Mouse (Mus musculus) ES-Bruce4 (cell line): Measurements from ENCODE around the gene Hcrt. TPM values are rescaled to one million over a fixed set of nuclear protein-coding genes. Genes with fewer than 3 reads are reported as not detected.
A peak's percentile ranks its signal among the peaks of the same experiment; 100 is the strongest.

ENCODE experiments used
- H3K27ac ChIP-seq: 2 replicates; pipeline ENCODE4 v1.5.1; 2012; ENCODE audit warnings: low read length, inconsistent platforms; ENCODE audit not compliant: insufficient read depth
- H3K27me3 ChIP-seq: 2 replicates; pipeline ENCODE4 v1.6.1; 2012; ENCODE audit warnings: mild to moderate bottlenecking, low read length, inconsistent platforms; ENCODE audit not compliant: control insufficient read depth, poor library complexity, insufficient read depth, severe bottlenecking
- H3K36me3 ChIP-seq: 2 replicates; pipeline ENCODE4 v1.6.1; 2012; ENCODE audit warnings: inconsistent platforms, mild to moderate bottlenecking, low read length, moderate library complexity; ENCODE audit not compliant: control insufficient read depth, poor library complexity, insufficient read depth, severe bottlenecking
- H3K4me1 ChIP-seq: one replicate; pipeline ENCODE4 v1.8.1; 2011; ENCODE audit warnings: low read length; ENCODE audit not compliant: control insufficient read depth, insufficient read depth
- H3K4me3 ChIP-seq: 2 replicates; pipeline ENCODE4 v1.5.1; 2011; ENCODE audit warnings: low read depth, mild to moderate bottlenecking, low read length
- H3K9ac ChIP-seq: 2 replicates; pipeline ENCODE4 v1.6.1; 2012; ENCODE audit warnings: low read depth, mild to moderate bottlenecking, inconsistent platforms; ENCODE audit not compliant: poor library complexity, severe bottlenecking
- H3K9me3 ChIP-seq: replicated peaks from 2 replicates; pipeline ENCODE4 v1.6.1; 2012; ENCODE audit warnings: mild to moderate bottlenecking, low read length, inconsistent platforms; ENCODE audit not compliant: control insufficient read depth, poor library complexity, insufficient read depth, severe bottlenecking
- CTCF ChIP-seq: IDR thresholded peaks from one replicate; pipeline ENCODE4 v1.8.1; 2011; ENCODE audit warnings: low read depth, low read length
- EP300 ChIP-seq: IDR thresholded peaks from 2 replicates; pipeline ENCODE4 v1.6.1; 2011; ENCODE audit warnings: low read depth, low read length; ENCODE audit not compliant: insufficient read depth
- POLR2A ChIP-seq: IDR thresholded peaks from one replicate; pipeline ENCODE4 v1.8.1; 2011; ENCODE audit warnings: low read length; ENCODE audit not compliant: insufficient read depth
- polyA plus RNA-seq: library from polyadenylated mRNA; stranded (reverse); fragments of >200 nt; gene quantifications from 2 replicates; pipeline ENCODE4 v1.2.4, GENCODE M21; 2011; ENCODE audit warnings: low read depth; ENCODE audit not compliant: missing spikeins, insufficient read depth, insufficient read length

Gene Hcrt
- polyA plus RNA-seq, 1 experiment = not detected

DNA sequence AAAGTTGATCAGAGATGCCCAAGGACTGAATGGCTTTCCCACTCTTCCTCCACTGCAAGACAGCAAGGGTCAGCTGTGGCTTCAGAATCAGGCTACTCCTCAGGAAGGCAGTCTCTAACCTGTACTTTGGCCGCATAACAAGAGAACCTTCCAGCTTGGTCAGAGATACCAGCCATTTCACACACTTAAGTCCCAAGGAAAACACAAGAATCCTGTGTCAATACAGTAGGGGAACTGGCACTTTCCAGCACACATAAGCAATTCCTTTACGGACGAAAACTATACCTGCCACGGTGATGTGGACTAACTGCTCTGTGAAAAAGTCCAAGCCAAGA lies 26.0 kb downstream of the Hcrt start:
- Histone ChIP-seq H3K9ac (peak overlapping the region; percentile 93), H3K27ac (no peak overlapping the region), H3K9me3 (no peaks in the 10 kb centered on the region), H3K36me3 (peaks cover 2% of the 10 kb centered on the region), H3K27me3 (no peaks in the 10 kb centered on the region), H3K4me1 (no peaks in the 10 kb centered on the region), H3K4me3 (peak overlapping the region; percentile 92)
- TF ChIP-seq POLR2A = no peak
- TF ChIP-seq CTCF = no peak
- no peak for TF ChIP-seq EP300

DNA sequence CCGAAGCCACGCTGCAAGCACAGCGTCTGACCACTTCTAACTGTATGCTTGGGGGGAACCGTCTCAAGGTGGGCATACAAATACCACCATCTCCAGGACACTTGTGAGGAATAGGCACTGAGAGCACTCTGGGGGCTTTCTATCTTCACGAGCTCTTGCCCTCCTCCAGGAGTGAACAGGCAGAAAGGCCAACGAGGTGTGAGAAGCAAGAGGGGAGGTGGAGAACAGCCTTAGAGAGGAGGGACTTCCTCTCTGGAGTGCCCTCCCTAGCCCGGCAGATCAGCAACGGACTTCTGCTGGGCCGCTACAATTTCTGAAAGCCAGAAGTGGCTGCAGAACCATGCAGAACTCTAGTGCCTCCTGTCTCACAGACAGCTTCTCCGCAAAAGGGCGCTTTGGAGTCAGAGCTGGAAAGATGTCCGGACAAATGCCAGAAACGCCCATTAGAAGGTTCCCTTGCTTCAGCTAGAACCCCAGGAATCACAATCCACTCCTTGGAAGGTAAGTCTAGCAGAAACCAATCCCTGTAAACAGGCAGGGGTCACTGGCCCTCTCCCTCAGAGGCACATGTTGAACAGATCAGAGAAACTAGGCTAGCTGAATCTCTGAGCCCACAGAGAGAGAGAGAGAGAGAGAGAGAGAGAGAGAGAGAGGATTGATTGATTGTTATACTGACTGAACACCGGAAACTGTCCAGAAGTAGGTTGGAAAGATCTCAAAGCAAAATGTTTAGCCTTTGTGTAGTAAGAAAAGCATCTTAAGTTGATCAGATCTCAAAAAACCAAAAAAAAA lies 26.6 kb downstream of the Hcrt start:
- peak overlapping the region; percentile 36 for H3K9ac ChIP-seq
- no peaks in the 10 kb centered on the region for H3K27me3 ChIP-seq
- H3K27ac ChIP-seq = 0 out of 2 replicates have a peak overlapping the region, but pooled peaks have one; percentile 1
- TF ChIP-seq EP300 (no peak), CTCF (no peak), POLR2A (no peak)
- H3K4me1 ChIP-seq = no peaks in the 10 kb centered on the region
- H3K9me3 ChIP-seq = no peaks in the 10 kb centered on the region
- H3K4me3 ChIP-seq = peak overlapping the region; percentile 15; the same call in 1 of the 2 replicates
- peaks cover 2% of the 10 kb centered on the region for H3K36me3 ChIP-seq

DNA sequence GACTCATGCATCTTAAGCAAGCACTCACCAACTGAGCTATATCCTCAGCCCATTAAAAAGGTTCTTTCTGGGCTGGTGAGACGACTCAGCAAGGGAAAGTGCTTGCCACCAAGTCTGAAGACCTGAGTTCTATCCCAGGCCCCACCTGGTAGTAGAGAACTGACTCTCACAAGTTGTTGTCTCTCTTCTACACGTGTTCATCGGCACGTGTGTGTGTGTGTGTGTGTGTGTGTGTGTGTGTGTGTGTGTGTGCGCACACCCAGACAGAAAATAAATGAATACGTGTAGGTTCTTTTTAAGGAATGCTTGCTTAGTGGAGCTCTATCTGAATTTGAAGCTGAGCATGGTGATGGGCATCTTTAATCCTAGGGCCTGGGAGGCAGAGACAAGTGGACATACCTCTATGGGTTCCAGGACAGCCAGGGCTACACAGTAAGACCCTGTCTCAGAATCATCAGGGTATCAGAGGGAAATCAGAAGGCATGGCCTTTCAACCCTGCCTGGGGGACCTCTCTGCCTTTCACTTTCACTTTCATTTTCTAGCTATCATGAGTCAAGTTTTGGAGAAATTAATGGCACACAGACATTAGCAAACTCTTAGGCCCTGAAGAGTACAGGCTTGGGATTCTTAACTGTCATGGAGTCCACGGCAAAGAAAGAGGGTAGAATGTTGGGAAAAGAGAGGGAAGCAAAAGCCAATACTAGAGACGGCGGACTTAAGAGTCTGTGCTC lies 27.4 kb downstream of the Hcrt start:
- no peak overlapping the region for H3K27ac ChIP-seq
- no peaks in the 10 kb centered on the region for H3K27me3 ChIP-seq
- H3K9me3 ChIP-seq = no peaks in the 10 kb centered on the region
- no peaks in the 10 kb centered on the region for H3K4me1 ChIP-seq
- H3K36me3 ChIP-seq = peaks cover 2% of the 10 kb centered on the region
- 0 out of 2 replicates have a peak overlapping the region, but pooled peaks have one; percentile 36 for H3K9ac ChIP-seq
- H3K4me3 ChIP-seq = no peak overlapping the region
- TF ChIP-seq POLR2A (no peak), EP300 (no peak), CTCF (no peak)

DNA sequence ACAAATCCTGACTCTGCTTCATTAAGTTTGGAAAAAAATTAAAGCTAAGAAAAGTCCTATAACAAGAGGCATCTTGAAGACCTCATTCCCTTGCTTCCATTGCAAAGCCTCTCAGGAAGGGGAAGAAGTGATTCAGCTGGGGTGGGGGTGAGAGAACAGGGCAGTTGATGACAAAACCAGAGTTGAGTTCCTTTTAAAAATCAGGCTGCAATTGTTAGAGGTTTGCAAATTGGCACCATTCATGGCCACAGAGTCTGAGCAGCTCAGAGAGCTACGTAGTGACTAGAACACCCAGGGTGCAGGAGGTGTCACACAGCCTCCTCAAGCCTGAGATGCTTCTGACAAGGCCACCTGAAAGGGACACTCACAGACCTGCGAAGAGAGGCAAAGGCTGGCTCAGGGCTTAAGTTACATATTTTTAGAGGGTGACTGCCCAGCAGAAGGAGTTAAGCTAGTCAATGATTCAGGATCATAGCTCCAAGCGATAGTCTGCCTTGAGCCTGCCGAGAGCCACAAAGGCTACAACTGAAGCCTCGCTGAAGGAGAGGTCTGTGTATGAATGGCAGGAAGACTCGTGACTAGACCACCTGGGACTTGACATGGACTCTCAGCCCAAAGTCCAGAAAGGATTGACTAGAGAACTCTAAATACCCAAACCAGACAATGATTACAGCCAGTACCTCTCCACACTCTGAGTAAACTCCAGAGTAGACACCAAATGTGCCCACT lies 32.1 kb downstream of the Hcrt start:
- Histone ChIP-seq H3K9me3 (no peaks in the 10 kb centered on the region), H3K9ac (no peak overlapping the region), H3K27me3 (no peaks in the 10 kb centered on the region), H3K4me1 (no peaks in the 10 kb centered on the region), H3K4me3 (no peak overlapping the region), H3K36me3 (peaks cover 4% of the 10 kb centered on the region), H3K27ac (no peak overlapping the region)
- no peak for TF ChIP-seq POLR2A
- TF ChIP-seq EP300 = no peak
- TF ChIP-seq CTCF = no peak

DNA sequence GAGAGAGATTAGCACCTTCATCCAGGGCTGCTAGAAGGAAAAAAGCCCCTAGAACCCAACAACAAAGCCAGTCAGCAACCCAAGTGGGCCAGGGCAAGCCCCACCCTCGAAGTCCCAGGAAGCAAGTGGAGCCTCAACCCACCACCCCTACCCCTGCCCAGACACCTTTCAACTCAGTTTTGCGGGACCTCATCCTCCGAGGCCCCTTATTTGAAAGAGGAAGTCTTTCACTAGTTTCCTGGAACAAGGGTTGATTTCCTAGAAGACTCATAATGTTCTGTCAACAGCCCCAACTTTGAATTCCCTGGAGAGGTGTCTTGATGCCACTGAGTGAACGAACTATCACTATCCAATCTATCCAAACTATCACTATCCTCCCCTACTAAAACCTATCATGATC lies 32.8 kb downstream of the Hcrt start:
- H3K4me3 ChIP-seq = no peak overlapping the region
- TF ChIP-seq POLR2A (no peak), EP300 (no peak), CTCF (no peak)
- H3K9ac ChIP-seq = no peak overlapping the region
- H3K27ac ChIP-seq = no peak overlapping the region
- H3K27me3 ChIP-seq = no peaks in the 10 kb centered on the region
- H3K9me3 ChIP-seq = no peaks in the 10 kb centered on the region
- H3K4me1 ChIP-seq = peaks cover 3% of the 10 kb centered on the region
- H3K36me3 ChIP-seq = peaks cover 4% of the 10 kb centered on the region; the same call in 1 of the 2 replicates
